Mouse (Mus musculus): Measurements from ENCODE around the gene Hcfc2. TPM values are rescaled to one million over a fixed set of nuclear protein-coding genes. Genes with fewer than 3 reads are reported as not detected.

Gene Hcfc2
- 40.6 and 42.6 TPM in 2 replicates for polyA plus RNA-seq (2014; fragmentation: Nextera tagmentation; extraction: Ambion mirVana)

DNA sequence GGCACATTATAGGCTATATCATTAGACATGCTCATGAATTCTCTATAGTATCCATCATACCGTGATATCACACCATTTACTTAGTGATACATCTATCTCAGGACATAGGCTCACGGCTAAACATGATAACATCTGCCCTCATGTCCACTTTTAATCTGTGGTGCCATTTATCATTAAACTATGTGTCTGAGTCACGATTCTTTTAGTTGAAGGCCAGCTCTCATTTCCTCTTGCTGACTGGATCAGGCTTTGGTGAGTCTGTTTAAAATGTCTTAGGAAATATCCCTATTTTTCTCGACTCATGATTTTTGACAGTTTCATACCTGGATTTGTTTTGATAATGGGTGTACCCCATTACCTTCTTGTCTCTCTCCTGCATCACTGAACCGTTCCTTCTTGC, at the start of gene Hcfc2:
Gene Hcfc2, plus strand, starts transcription at position 205 of the 400 bp plus-strand sequence.
- Histone ChIP-seq H3K4me2 (ENCODE audit: low read length) (no peak within 1 kb of the TSS), H3K27ac (replicated peaks; ENCODE audit: low read depth, low read length) (no peak within 1 kb of the TSS), H3K4me1 (ENCODE audit: control insufficient read depth, insufficient read depth, low read length) (peaks cover 12% of the 10 kb centered on the region), H3K9me3 (ENCODE audit: control insufficient read depth, low read length) (no peaks in the 10 kb centered on the region), H3K9ac (replicated peaks; ENCODE audit: low read length) (no peak within 1 kb of the TSS), H3K4me3 (replicated peaks; ENCODE audit: low read depth, low read length) (no peak within 1 kb of the TSS), H3K27me3 (ENCODE audit: control insufficient read depth, insufficient read depth, low read length) (no peaks in the 10 kb centered on the region), H3K36me3 (ENCODE audit: control insufficient read depth, insufficient read depth, low read length) (no peaks in the 10 kb centered on the region)
- DNase-seq (no peak), ATAC-seq (ENCODE audit: low FRiP score, low TSS enrichment) (no peak)
- WGBS = 87% methylated on average over 5 of the region's 5 CpGs

DNA sequence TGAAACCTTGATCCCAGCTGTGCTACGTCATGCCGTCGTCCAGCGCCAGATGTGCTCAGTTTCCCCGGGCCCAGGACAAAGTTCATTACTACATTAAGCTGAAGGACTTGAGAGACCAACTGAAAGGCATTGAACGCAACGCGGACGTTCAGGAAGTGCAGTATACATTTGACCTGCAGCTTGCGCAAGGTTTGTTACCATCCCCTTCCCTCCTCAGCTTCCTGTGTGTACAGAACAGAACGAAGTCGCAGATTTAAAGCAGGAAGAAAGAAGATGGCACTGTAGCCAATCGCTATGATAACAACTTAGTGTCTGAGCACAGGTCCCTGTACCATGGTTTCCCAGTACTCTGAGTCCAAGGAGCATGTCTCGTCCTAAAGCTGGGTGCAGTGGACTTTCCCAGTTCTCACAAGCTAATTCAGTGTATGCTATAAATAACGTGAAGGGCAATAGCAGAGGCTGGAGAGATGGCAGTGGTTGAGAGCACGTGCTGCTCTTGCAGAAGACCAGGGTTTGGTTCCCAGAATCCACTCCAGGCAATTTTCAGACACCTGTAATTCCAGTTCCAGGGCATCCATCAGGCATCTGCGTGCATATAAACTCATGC, 48.7 kb upstream of the Hcfc2 start:
- no peak overlapping the region for H3K27ac ChIP-seq (replicated peaks; ENCODE audit: low read depth, low read length)
- H3K4me2 ChIP-seq (ENCODE audit: low read length) = no peak overlapping the region
- H3K27me3 ChIP-seq (ENCODE audit: control insufficient read depth, insufficient read depth, low read length) = no peaks in the 10 kb centered on the region
- H3K9me3 ChIP-seq (ENCODE audit: control insufficient read depth, low read length) = no peaks in the 10 kb centered on the region
- H3K4me3 ChIP-seq (replicated peaks; ENCODE audit: low read depth, low read length) = no peak overlapping the region
- DNase-seq (no peak), ATAC-seq (ENCODE audit: low FRiP score, low TSS enrichment) (no peak)
- H3K36me3 ChIP-seq (ENCODE audit: control insufficient read depth, insufficient read depth, low read length) = peaks cover 75% of the 10 kb centered on the region
- no peaks in the 10 kb centered on the region for H3K4me1 ChIP-seq (ENCODE audit: control insufficient read depth, insufficient read depth, low read length)
- WGBS = 97% methylated on average over 17 of the region's 17 CpGs
- H3K9ac ChIP-seq (replicated peaks; ENCODE audit: low read length) = no peak overlapping the region

DNA sequence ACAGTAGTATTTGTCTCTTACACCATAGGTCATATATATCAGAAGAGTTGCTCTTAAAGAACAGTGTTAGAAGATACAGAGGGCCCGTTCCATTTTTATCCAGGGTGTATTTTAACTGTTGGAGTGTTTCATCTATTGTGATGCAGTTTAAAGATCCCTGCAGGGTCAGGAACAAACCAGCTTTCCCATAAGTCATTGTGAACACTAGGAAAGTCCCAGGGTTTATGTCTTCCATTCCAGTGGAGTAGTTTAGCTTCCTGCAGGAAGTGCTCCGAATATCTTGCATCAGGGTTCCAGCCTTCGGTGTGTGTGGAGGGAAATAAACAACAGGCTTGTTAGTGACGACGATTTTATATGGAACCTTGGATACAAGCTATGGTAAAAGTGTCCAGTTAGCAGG, 44.7 kb upstream of the Hcfc2 start:
- no peaks in the 10 kb centered on the region for H3K27me3 ChIP-seq (ENCODE audit: control insufficient read depth, insufficient read depth, low read length)
- H3K9me3 ChIP-seq (ENCODE audit: control insufficient read depth, low read length) = no peaks in the 10 kb centered on the region
- H3K4me2 ChIP-seq (ENCODE audit: low read length) = no peak overlapping the region
- no peak overlapping the region for H3K4me3 ChIP-seq (replicated peaks; ENCODE audit: low read depth, low read length)
- no peak overlapping the region for H3K27ac ChIP-seq (replicated peaks; ENCODE audit: low read depth, low read length)
- peaks cover 42% of the 10 kb centered on the region for H3K36me3 ChIP-seq (ENCODE audit: control insufficient read depth, insufficient read depth, low read length)
- DNase-seq = no peak
- ATAC-seq (ENCODE audit: low FRiP score, low TSS enrichment) = no peak
- H3K4me1 ChIP-seq (ENCODE audit: control insufficient read depth, insufficient read depth, low read length) = no peaks in the 10 kb centered on the region
- H3K9ac ChIP-seq (replicated peaks; ENCODE audit: low read length) = no peak overlapping the region
- WGBS = 94% methylated on average over 5 of the region's 5 CpGs

DNA sequence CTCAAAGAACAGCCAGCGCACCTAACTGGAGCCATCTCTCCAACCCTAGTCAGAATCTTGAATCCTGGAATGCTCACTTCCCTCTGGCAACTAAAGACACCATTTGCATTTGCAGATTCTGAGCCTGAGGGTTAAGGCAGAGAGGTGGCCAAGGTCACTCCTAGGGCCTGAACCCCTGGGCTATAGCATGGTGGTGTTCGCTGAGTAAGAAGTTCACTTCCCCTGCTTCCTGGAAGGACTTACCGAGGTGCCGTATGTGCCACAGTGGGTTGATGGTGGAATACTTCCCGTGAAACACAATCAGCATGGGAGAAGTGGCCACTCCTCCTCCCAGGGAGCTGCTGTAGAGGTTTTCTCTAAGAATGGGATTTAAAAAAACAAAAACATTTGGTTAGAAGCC, 43.3 kb upstream of the Hcfc2 start:
- H3K27me3 ChIP-seq (ENCODE audit: control insufficient read depth, insufficient read depth, low read length) = no peaks in the 10 kb centered on the region
- H3K9ac ChIP-seq (replicated peaks; ENCODE audit: low read length) = no peak overlapping the region
- no peak overlapping the region for H3K4me2 ChIP-seq (ENCODE audit: low read length)
- no peak overlapping the region for H3K27ac ChIP-seq (replicated peaks; ENCODE audit: low read depth, low read length)
- no peak overlapping the region for H3K4me3 ChIP-seq (replicated peaks; ENCODE audit: low read depth, low read length)
- H3K36me3 ChIP-seq (ENCODE audit: control insufficient read depth, insufficient read depth, low read length) = peaks cover 30% of the 10 kb centered on the region
- no peaks in the 10 kb centered on the region for H3K4me1 ChIP-seq (ENCODE audit: control insufficient read depth, insufficient read depth, low read length)
- no peaks in the 10 kb centered on the region for H3K9me3 ChIP-seq (ENCODE audit: control insufficient read depth, low read length)
- WGBS = 78% methylated on average over 5 of the region's 5 CpGs
- no peak for DNase-seq
- no peak for ATAC-seq (ENCODE audit: low FRiP score, low TSS enrichment)

DNA sequence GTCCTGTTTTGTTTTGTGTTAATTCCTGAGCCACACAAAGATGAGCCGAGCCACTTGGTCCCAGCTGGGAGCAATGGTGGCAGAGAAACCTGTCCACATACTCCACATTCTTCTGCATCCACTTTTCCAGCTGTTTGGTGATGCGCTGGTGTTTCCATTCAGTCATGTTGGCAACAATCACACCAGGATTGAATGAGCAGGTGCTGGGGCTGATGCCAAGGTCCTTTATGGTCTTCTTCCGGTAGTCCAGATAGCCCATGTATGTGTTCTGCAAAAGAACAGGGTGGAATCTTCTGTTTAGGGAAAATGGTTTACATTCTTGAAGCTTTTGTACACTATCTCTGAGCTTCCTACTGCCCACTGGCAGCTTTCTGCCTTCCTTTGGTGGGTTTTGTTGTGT, 41.4 kb upstream of the Hcfc2 start:
- H3K4me3 ChIP-seq (replicated peaks; ENCODE audit: low read depth, low read length) = no peak overlapping the region
- no peak overlapping the region for H3K9ac ChIP-seq (replicated peaks; ENCODE audit: low read length)
- peaks cover 25% of the 10 kb centered on the region for H3K36me3 ChIP-seq (ENCODE audit: control insufficient read depth, insufficient read depth, low read length)
- no peak overlapping the region for H3K27ac ChIP-seq (replicated peaks; ENCODE audit: low read depth, low read length)
- 87% methylated on average over 3 of the region's 3 CpGs for WGBS
- H3K4me2 ChIP-seq (ENCODE audit: low read length) = no peak overlapping the region
- no peaks in the 10 kb centered on the region for H3K9me3 ChIP-seq (ENCODE audit: control insufficient read depth, low read length)
- H3K4me1 ChIP-seq (ENCODE audit: control insufficient read depth, insufficient read depth, low read length) = no peaks in the 10 kb centered on the region
- DNase-seq (no peak), ATAC-seq (ENCODE audit: low FRiP score, low TSS enrichment) (no peak)
- H3K27me3 ChIP-seq (ENCODE audit: control insufficient read depth, insufficient read depth, low read length) = no peaks in the 10 kb centered on the region

DNA sequence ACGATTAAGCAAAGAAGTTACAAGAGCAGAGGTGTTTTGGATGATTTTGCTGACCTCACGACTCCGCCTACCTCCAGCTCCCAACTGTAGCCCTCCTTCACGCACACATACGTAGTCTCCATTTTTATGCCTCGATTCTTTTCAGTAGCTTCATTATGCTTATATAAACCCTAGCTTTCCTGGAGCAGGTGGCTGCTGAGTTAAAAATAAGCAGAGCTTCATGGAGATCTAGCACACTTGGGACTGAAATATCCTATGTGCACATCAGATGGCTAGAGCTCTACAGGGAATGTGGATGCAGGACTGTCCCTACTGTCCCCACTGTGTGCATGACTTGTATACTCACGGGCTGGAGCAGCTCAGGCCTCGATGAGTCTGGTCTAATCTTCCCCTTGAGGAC, 34.1 kb upstream of the Hcfc2 start:
- Histone ChIP-seq H3K9me3 (ENCODE audit: control insufficient read depth, low read length) (no peaks in the 10 kb centered on the region), H3K9ac (replicated peaks; ENCODE audit: low read length) (no peak overlapping the region), H3K4me1 (ENCODE audit: control insufficient read depth, insufficient read depth, low read length) (no peaks in the 10 kb centered on the region), H3K27ac (replicated peaks; ENCODE audit: low read depth, low read length) (no peak overlapping the region), H3K27me3 (ENCODE audit: control insufficient read depth, insufficient read depth, low read length) (no peaks in the 10 kb centered on the region), H3K4me2 (ENCODE audit: low read length) (no peak overlapping the region), H3K36me3 (ENCODE audit: control insufficient read depth, insufficient read depth, low read length) (no peaks in the 10 kb centered on the region), H3K4me3 (replicated peaks; ENCODE audit: low read depth, low read length) (no peak overlapping the region)
- no peak for DNase-seq
- 89% methylated on average over 8 of the region's 8 CpGs for WGBS
- ATAC-seq (ENCODE audit: low FRiP score, low TSS enrichment) = no peak

DNA sequence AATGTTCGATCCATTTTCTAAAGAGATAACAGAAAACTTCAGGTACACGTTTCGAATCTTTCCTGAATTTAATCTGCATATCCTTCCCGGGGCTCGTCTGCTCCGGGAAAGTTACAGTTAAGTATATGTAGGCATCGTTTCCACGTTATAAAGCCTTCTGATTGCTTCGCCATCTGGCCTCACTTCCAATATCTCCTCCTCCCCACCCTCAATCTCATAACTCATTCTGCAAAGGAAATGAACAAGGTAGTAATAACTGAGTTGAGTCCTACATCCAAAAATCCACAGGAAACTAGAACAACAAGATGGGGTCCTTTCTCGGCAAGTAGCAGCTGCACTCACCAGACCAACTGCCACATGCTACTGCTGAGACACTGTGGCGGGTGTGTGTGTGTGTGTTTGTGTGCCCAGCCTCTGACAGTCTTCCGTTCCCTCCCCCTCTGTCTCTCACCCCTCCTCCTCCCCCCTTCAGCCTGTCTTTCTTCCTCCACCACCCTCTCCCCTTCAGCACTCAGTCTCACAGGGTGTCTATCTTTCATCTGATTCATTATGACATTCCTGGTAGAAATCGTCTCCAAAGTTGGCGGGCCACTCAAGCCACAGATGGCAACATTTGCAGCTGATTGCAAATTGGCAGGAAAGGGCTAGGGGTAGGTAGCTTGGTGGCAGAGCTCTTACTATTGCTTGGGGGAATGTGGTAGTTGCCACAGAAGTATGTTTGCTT, 33.5 kb upstream of the Hcfc2 start:
- H3K4me2 ChIP-seq (ENCODE audit: low read length) = no peak overlapping the region
- H3K4me1 ChIP-seq (ENCODE audit: control insufficient read depth, insufficient read depth, low read length) = no peaks in the 10 kb centered on the region
- H3K9ac ChIP-seq (replicated peaks; ENCODE audit: low read length) = no peak overlapping the region
- no peak for DNase-seq
- WGBS = 85% methylated on average over 14 of the region's 14 CpGs
- no peaks in the 10 kb centered on the region for H3K27me3 ChIP-seq (ENCODE audit: control insufficient read depth, insufficient read depth, low read length)
- no peak for ATAC-seq (ENCODE audit: low FRiP score, low TSS enrichment)
- H3K27ac ChIP-seq (replicated peaks; ENCODE audit: low read depth, low read length) = no peak overlapping the region
- no peaks in the 10 kb centered on the region for H3K36me3 ChIP-seq (ENCODE audit: control insufficient read depth, insufficient read depth, low read length)
- H3K9me3 ChIP-seq (ENCODE audit: control insufficient read depth, low read length) = no peaks in the 10 kb centered on the region
- H3K4me3 ChIP-seq (replicated peaks; ENCODE audit: low read depth, low read length) = no peak overlapping the region

DNA sequence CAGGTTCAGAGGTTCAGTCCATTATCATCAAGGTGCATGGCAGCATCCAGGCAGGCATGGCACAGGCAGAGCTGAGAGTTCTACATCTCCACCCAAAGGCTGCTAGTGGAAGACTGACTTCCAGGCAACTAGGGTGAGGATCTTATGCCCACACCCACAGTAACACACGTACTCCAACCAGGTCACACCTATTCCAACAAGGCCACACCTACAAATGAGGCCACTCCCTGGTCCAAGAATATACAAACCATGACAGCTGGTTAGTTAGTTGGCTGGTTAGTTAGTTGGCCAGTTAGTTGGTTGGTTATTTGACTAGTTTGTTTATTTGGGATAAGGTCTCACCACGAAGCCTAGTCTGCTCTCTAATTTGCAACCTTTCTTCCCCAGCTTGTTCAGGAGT, 32.7 kb upstream of the Hcfc2 start:
- H3K36me3 ChIP-seq (ENCODE audit: control insufficient read depth, insufficient read depth, low read length) = no peaks in the 10 kb centered on the region
- no peak overlapping the region for H3K4me3 ChIP-seq (replicated peaks; ENCODE audit: low read depth, low read length)
- ATAC-seq (ENCODE audit: low FRiP score, low TSS enrichment) (no peak), DNase-seq (no peak)
- 91% methylated on average over 2 of the region's 2 CpGs for WGBS
- no peaks in the 10 kb centered on the region for H3K9me3 ChIP-seq (ENCODE audit: control insufficient read depth, low read length)
- H3K27ac ChIP-seq (replicated peaks; ENCODE audit: low read depth, low read length) = no peak overlapping the region
- no peaks in the 10 kb centered on the region for H3K27me3 ChIP-seq (ENCODE audit: control insufficient read depth, insufficient read depth, low read length)
- H3K4me2 ChIP-seq (ENCODE audit: low read length) = no peak overlapping the region
- no peak overlapping the region for H3K9ac ChIP-seq (replicated peaks; ENCODE audit: low read length)
- H3K4me1 ChIP-seq (ENCODE audit: control insufficient read depth, insufficient read depth, low read length) = no peaks in the 10 kb centered on the region

DNA sequence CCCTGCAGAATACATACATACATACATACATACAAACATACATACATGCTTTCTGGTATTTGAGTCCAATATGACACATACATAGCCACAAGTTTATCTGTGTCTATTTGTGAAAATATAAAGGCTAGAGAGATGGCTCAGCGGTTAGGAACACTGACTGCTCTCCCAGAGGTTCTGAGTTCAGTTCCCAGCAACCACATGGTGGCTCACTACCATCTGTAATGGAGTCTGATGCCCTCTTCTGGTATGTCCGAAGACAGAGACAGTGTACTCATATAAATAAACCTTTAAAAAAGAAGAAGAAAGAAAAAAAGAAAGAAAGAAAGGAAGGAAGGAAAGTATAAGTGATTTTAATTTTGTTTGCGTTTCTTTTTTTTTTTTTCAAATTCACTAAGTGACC, 30.0 kb upstream of the Hcfc2 start:
- H3K4me1 ChIP-seq (ENCODE audit: control insufficient read depth, insufficient read depth, low read length) = no peaks in the 10 kb centered on the region
- no peaks in the 10 kb centered on the region for H3K36me3 ChIP-seq (ENCODE audit: control insufficient read depth, insufficient read depth, low read length)
- no peak overlapping the region for H3K4me2 ChIP-seq (ENCODE audit: low read length)
- WGBS = 60% methylated on average over 3 of the region's 3 CpGs
- H3K4me3 ChIP-seq (replicated peaks; ENCODE audit: low read depth, low read length) = no peak overlapping the region
- no peak overlapping the region for H3K9ac ChIP-seq (replicated peaks; ENCODE audit: low read length)
- no peaks in the 10 kb centered on the region for H3K9me3 ChIP-seq (ENCODE audit: control insufficient read depth, low read length)
- DNase-seq = no peak
- H3K27me3 ChIP-seq (ENCODE audit: control insufficient read depth, insufficient read depth, low read length) = no peaks in the 10 kb centered on the region
- ATAC-seq (ENCODE audit: low FRiP score, low TSS enrichment) = no peak
- H3K27ac ChIP-seq (replicated peaks; ENCODE audit: low read depth, low read length) = no peak overlapping the region
